19 mouse cellular contexts compared by ENCODE assay signal in the genomic region with DNA sequence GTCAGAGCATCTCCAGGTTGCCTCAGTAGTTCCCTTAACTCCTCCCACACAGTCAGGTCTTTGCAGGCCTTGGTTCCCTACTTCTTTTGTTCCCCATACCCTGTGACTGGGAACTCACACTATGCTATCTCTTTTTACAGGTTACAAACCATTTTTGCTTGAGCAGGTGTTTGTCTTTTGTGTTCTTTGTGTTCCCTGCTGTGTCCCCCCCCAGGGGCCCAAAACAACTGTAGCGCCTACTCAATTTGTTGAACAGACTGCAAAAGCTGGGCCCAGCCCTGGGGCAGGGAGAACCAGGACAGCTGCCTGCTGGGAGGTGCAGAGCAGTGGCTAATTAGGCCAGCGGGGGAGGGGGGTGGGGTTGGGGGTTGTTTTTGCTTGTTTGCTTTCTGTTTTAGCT. TPM values are rescaled to one million over a fixed set of nuclear protein-coding genes. Genes with fewer than 3 reads are reported as not detected.
A peak's percentile ranks its signal among the peaks of the same experiment; 100 is the strongest.
DNase-seq lines count a peak whose midpoint lies in the region; ATAC-seq and TF ChIP-seq lines count a peak whose summit lies in the region.
"Had no signal": no experiment of that assay in that cellular context is flagged by ENCODE, and none has a peak within 500 bp of the region (broad histone marks: within the 10 kb centered on the region; RNA-seq: fewer than 3 reads in every experiment).

No protein-coding gene starts in this region.

- no peak overlapping the region for H3K4me2 ChIP-seq in forebrain, embryonic 13.5 days
- H3K4me2 ChIP-seq: heart, embryonic 11.5 days had no signal

- H3K36me3 ChIP-seq in forebrain, embryonic 13.5 days (ENCODE audit: poor library complexity, severe bottlenecking), result no peaks in the 10 kb centered on the region

- peak; percentile 7 for DNase-seq in cerebellum, adult 8-10 months
- DNase-seq in cerebellum, adult 9-11 months, result no peak
- DNase-seq in kidney, adult 9 months, result peak; percentile 1
- DNase-seq in kidney, adult 11 months, result no peak
- peak; percentile 65 for DNase-seq in thymus, postnatal 25 days
- DNase-seq in spleen, postnatal 14 days (ENCODE audit: low spot score in 2 of 2), result no peak
- DNase-seq in left cerebral cortex, adult 2 months (ENCODE audit: extremely low spot score in 1 of 2, low spot score in 2 of 2), result no peak
- DNase-seq: cerebellum, adult 11-12 months; gastrocnemius, postnatal 14 days; heart, postnatal 36 days; kidney, postnatal 10 days; lung, adult 2 months had no signal

- no peaks in the 10 kb centered on the region for H3K27me3 ChIP-seq in forebrain, embryonic 13.5 days

- H3K27ac ChIP-seq in forebrain, embryonic 13.5 days, result peak overlapping the region; percentile 60
- no peak overlapping the region for H3K27ac ChIP-seq in left cerebral cortex, adult 2 months
- H3K27ac ChIP-seq: macrophage had no signal

- WGBS in forebrain, embryonic 13.5 days, result 21% methylated on average over 2 of the region's 2 CpGs

- peaks cover 35% of the 10 kb centered on the region for H3K4me1 ChIP-seq in forebrain, embryonic 13.5 days

- H3K4me3 ChIP-seq in forebrain, embryonic 13.5 days, result no peak overlapping the region
- H3K4me3 ChIP-seq in left cerebral cortex, adult 2 months, result no peak overlapping the region

- H3K9me3 ChIP-seq in forebrain, embryonic 13.5 days (replicated peaks), result no peaks in the 10 kb centered on the region

- H3K9ac ChIP-seq in forebrain, embryonic 13.5 days, result no peak overlapping the region

- ATAC-seq in forebrain, embryonic 13.5 days, result no peak
- ATAC-seq: intestine, embryonic 16.5 days had no signal

- TF ChIP-seq CTCF in left cerebral cortex, adult 2 months (IDR thresholded peaks at IDR 0.05), result no peak

- intact Hi-C loops in left cerebral cortex, adult 2 months (cut with DNase I), result no loop called here

RNA-seq across cellular contexts. Expression of gene Zfp629, which starts 2.4 kb away (rescaled TPM):
- 18.6 and 22.0 TPM in 2 replicates for polyA plus RNA-seq in forebrain, embryonic 13.5 days (2015; fragmentation: Nextera tagmentation; extraction: Ambion mirVana)
- 10 to 100 TPM; 24.5 to 26.2 TPM for total RNA-seq in left cerebral cortex, adult 2 months (2021)

RNA-seq across cellular contexts. Expression of gene Rnf40, which starts 29.4 kb away (rescaled TPM):
- 43.1 and 51.9 TPM in 2 replicates for polyA plus RNA-seq in forebrain, embryonic 13.5 days (2015; fragmentation: Nextera tagmentation; extraction: Ambion mirVana)
- total RNA-seq in left cerebral cortex, adult 2 months (2021), result 10 to 100 TPM; 78.8 to 79.6 TPM

RNA-seq across cellular contexts. Expression of gene Ccdc189, which starts 29.6 kb away (rescaled TPM):
- 13.8 and 15.6 TPM in 2 replicates for polyA plus RNA-seq in forebrain, embryonic 13.5 days (2015; fragmentation: Nextera tagmentation; extraction: Ambion mirVana)
- total RNA-seq in left cerebral cortex, adult 2 months (2021), result 10 to 100 TPM in 1 of 2 experiments, 1 to 10 TPM in 1; 9.4 to 10.8 TPM

RNA-seq across cellular contexts. Expression of gene Phkg2, which starts 44.8 kb away (rescaled TPM):
- polyA plus RNA-seq in forebrain, embryonic 13.5 days (2015; fragmentation: Nextera tagmentation; extraction: Ambion mirVana), result 58.6 and 63.4 TPM in 2 replicates
- 10 to 100 TPM; 78.1 to 79.8 TPM for total RNA-seq in left cerebral cortex, adult 2 months (2021)

RNA-seq across cellular contexts. Expression of gene Tmem265, which starts 56.8 kb away (rescaled TPM):
- 5.0 and 5.7 TPM in 2 replicates for polyA plus RNA-seq in forebrain, embryonic 13.5 days (2015; fragmentation: Nextera tagmentation; extraction: Ambion mirVana)
- total RNA-seq in left cerebral cortex, adult 2 months (2021), result 1 to 10 TPM in 1 of 2 experiments, under 1 TPM in 1; 0.50 to 1.0 TPM
- total RNA-seq: gastrocnemius, postnatal 14 days; heart, postnatal 36 days; left cerebral cortex, postnatal 25 days had no signal
- polyA plus RNA-seq: frontal cortex, adult 2 months; liver, adult 2 months; macrophage had no signal

Comparison
In these comparisons a context has a peak if more than half of its experiments do, and no peak if none do; other contexts are left out.
1. DNase-seq: peak in cerebellum, adult 8-10 months (single experiment), kidney, adult 9 months (single experiment) and thymus, postnatal 25 days (single experiment); none in cerebellum, adult 9-11 months (single experiment), kidney, adult 11 months (single experiment), spleen, postnatal 14 days (0 of 2) and left cerebral cortex, adult 2 months (0 of 2).